Mouse (Mus musculus): ENCODE data around the gene Ppp2r5a.
"Not testable (repeated sequence)": the region's sequence is repeated elsewhere in the genome, so short reads cannot be mapped to it uniquely, and the experiment has no call there.

The Ppp2r5a gene

GRCm38 (mm10) chr1:191403074-191403473 is at the start of gene Ppp2r5a:
TSS of gene Ppp2r5a (minus strand) at chr1:191403272.
- no peak for DNase-seq (ENCODE audit: low spot score)

DNA sequence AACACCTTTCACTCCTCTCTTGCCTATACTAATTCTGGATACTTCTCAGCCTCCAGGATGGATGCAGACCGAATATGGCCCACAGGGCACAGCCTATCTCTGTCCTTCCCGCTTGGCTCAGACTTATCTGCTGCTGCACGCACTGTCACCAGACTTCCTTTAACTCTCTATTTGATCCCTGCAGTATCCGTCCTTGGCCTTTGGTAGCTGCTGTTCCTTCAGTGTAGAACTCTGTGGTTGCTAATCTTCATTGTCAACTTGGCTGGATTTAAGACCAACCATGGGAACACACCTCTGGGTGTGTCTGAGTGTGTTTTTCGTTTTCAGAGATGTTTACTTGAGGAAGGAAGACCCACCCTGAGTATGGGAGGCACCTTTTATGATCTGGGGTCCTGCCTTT is 47.5 kb upstream of the Ppp2r5a start:
- DNase-seq (ENCODE audit: low spot score) = no peak

DNA sequence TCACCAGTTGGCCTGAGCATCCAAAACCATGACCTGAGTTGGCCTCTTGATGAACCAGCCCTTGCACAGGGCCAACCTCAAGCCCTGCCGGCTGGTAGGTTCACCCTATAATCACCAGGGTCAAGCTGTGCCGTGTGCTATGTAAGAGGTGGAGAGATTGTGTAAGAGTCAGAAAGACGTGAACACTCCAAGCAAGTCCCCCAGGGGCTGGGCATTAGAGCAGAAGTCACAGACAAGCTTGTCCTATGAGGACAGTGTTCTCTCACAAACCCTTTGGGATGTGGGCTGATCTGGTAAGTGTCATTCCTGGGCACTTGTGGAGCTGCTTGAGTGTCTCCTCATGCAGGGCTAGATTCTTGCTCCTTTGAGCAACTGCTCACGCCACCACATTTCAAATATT is 46.5 kb upstream of the Ppp2r5a start:
- no peak for DNase-seq (ENCODE audit: low spot score)

- no peak for DNase-seq (ENCODE audit: low spot score)
These were observed 44.4 kb upstream of the Ppp2r5a start for GRCm38 (mm10) chr1:191447391-191448016.

DNA sequence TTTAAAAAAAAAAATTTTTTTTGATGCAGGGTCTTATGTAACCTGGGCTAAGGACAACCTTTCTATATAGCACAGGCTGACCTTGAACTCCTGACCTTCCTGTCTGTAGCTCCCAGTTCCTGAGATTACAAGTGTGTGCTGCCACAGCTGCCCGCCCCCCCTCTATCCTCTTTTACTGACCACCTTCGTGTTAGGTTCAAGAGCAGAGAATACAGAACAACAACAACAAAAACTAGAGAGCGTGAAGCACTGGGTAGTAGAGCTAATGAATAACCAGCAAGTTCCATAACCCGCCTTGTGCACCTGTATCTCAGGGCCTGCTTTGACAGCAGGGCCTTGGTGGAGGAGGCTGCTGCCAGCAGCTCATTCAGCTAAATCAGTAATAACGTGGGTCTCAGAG is 43.2 kb upstream of the Ppp2r5a start:
- no peak for DNase-seq (ENCODE audit: low spot score)

DNA sequence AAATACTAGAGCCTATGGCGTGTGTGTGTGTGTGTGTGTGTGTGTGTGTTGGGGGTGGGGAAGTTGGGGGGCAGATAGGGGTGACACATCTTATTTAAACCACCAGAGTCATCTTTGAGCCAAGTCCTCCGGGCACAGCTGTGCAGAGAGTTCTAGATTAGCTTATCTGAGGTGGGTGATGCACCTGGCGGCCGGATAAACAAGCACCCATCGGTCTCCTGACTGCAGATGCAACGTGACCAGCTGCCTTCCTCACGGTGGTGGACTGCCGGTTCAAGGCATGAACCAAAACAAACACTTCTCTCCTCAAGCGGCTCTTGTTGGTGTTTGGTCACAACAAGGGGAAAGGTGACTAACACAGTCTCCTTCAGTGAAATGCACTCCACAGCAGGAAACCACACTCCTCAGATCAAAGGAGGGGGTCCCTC is 42.8 kb upstream of the Ppp2r5a start:
- DNase-seq (ENCODE audit: low spot score) = no peak

DNA sequence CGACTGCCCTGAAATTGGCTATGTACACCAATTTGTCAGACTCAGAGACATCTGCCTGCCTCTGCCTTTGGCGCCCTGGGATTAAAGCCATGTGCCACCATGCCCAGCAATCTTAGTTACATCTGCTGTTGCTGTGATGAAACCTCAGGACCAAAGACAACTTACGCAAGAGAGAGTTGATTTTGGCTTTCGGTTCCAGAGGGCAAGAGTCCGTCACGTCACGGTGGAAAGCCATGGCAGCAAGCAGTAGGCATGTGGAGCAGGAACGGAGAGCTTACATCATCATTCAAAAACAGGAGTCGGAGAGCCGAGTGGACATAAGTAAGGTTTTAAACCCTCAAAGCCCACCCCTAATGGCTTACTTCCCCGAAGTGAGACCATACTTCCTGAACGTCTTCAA is 42.3 kb upstream of the Ppp2r5a start:
- no peak for DNase-seq (ENCODE audit: low spot score)

DNA sequence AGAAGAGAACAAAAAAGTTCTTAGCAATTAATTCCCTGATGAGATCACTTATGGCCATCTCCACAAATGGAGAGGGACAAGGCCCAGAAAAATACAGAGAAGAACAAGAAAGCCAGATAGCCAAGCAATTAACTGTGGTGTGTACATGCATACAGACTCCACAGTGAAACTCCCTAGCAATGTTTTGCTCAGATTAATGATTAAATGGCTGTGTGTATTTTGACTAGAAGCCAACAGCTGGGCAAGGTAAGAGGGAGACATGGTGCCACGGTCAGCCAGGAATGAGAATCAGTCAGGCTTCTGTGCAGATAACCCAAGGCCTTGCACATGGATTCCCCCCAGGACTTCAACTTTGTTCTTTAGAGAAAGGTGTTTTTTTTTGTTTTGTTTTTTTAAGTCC is 41.4 kb upstream of the Ppp2r5a start:
- DNase-seq (ENCODE audit: low spot score) = no peak

DNA sequence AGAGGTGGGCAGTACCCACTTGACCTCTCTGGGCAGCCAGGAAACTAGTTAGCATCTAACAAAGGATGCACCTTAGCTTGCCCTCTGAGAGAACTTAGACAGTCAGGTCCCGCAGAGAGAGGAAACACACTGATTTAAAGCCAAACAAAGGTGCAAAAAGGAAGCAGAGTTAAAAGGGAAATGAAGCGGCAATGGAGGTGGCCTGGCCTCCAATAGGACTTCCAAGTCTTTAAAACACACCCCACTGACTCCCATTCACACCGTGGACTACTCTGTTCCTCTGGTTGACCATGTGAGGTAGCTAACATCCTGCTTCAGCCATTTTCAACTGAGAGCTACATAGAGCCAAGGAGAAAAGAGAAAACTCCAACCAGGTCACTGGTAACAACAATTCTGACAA is 35.9 kb upstream of the Ppp2r5a start:
- DNase-seq (ENCODE audit: low spot score) = no peak

DNA sequence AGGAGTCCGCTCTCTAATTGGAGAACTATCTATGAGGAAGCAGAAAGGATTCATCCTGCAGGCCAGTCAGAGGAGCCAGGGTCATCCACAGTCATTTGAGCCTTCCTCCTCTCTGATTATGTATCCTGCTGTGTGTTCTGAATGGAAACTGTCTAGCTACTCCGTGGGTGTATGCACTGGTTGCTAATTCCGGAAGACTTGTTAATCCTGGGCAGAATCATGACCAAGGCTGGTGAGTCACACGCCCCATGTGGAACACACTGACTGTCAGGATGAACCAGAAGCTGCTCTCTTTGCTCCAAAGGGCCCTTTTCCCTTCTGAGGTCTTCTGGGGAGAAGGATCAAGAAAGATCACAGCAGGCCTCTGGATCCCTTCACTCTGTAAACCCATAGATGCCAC is 35.5 kb upstream of the Ppp2r5a start:
- DNase-seq (ENCODE audit: low spot score) = no peak

GRCm38 (mm10) chr1:191436647-191437046 is 33.6 kb upstream of the Ppp2r5a start:
- no peak for DNase-seq (ENCODE audit: low spot score)

- no peak for DNase-seq (ENCODE audit: low spot score)
These were observed 32.3 kb upstream of the Ppp2r5a start for GRCm38 (mm10) chr1:191435359-191435758.

DNA sequence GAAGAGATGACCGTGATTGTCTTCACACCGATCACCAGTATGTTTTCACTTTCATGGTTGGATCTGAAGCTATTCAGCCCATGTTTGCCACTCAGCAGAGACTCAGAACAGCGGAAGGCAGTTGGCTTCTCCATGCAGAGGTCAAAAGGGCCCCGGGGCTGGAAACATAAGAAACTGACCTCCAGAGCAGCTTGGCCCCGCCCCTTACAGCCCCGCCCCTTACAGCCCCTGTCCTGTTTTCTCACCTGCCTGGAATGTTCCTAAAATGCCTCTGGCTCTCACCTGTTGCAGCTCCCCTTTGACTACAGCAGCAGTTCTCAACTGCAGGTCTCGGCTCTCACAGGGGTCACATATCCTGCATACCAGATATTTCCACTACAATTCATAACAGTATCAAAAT is 29.5 kb upstream of the Ppp2r5a start:
- DNase-seq (ENCODE audit: low spot score) = no peak

DNA sequence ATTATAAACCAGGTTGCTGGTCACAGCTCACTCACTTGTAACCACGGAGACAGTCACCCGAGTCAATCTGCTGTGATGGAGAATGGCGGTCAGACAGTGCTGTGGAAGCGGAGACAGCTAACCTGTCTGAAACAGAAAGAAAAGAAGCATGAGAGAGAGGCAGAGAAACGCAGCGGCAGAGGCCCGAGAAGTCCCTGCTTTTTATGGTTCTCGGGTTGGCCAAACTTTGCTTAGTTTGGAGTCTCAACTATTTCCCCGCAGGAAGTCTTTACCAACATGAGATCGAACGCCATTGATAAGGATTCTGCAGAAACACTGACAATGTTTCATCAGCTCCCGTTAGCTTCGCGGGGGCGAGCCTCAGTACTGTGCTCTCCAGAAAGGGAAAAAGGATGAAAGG is 29.0 kb upstream of the Ppp2r5a start:
- no peak for DNase-seq (ENCODE audit: low spot score)

- no peak for DNase-seq (ENCODE audit: low spot score)
These were observed 27.0 kb upstream of the Ppp2r5a start for GRCm38 (mm10) chr1:191430121-191430520.

GRCm38 (mm10) chr1:191425884-191426283 is 22.8 kb upstream of the Ppp2r5a start:
- no peak for DNase-seq (ENCODE audit: low spot score)

- no peak for DNase-seq (ENCODE audit: low spot score)
These were observed 20.1 kb upstream of the Ppp2r5a start for GRCm38 (mm10) chr1:191423201-191423600.

GRCm38 (mm10) chr1:191422714-191423113 is 19.6 kb upstream of the Ppp2r5a start:
- not testable (repeated sequence) for DNase-seq (ENCODE audit: low spot score)

GRCm38 (mm10) chr1:191422164-191422563 is 19.1 kb upstream of the Ppp2r5a start:
- DNase-seq (ENCODE audit: low spot score) = no peak

- no peak for DNase-seq (ENCODE audit: low spot score)
These were observed 18.4 kb upstream of the Ppp2r5a start for GRCm38 (mm10) chr1:191421426-191421999.

DNA sequence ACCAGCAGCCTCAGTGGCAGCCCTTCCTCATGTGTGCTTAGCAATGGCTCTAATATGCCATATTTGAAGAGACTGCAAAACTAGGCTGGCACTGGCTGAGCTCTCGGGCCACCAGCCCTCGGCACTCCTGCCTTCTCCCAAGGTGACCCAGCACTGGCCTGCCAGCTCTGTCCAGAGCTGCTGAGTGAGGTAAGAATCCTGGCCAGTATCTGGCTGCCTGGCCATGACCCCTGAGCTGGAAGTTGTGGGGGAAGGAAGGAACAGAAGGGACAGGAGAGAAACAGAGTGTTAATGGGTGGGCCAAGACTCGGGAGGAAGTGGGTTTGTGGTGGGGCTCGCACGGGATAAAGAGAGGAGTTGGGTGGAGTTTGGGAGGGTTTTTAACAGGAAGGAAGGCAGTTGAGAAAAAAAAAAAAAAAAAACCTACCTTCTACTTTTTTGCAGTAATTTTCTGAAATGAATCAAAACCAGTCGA is 17.9 kb upstream of the Ppp2r5a start:
- no peak for DNase-seq (ENCODE audit: low spot score)

DNA sequence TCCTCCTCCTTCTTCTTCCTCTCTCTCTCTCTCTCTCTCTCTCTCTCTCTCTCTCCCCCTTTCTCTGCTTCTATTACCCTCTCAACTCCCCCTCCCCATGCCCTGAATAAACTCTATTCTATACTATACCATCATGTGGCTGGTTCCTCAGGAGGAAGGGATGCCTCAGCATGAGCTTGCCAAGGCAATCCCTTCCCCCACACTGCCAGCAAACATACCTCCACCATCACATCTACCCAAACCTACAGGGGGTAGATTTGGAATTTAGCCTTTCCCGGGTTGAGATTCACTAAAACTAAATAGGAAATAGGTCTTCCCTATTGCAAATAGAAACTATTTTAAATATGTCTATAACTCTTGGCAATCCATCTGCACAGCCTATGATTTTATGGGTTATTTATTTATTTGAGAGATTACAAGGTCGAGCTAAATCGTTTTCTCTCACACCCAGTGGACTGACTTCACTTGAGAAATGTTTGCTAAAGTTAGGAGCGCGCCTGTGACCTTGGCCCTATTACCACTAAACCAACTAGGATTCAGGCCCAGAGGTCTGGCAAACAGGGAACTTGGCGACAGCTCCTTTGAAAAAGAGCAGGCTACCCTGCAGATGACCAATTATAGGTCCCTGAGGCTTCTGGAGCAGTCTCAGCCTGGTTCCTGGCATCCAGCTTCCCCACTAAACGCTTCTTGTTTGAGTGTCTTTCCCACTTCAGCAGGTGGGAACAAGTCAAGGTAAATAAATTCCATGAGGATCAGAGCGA is 17.1 kb upstream of the Ppp2r5a start:
- no peak for DNase-seq (ENCODE audit: low spot score)

GRCm38 (mm10) chr1:191419421-191419820 is 16.3 kb upstream of the Ppp2r5a start:
- no peak for DNase-seq (ENCODE audit: low spot score)
